Mouse (Mus musculus) olfactory bulb, adult 2 months (tissue): ENCODE data around the gene Ercc2. TPM values are rescaled to one million over a fixed set of nuclear protein-coding genes. Genes with fewer than 3 reads are reported as not detected.
A peak's percentile ranks its signal among the peaks of the same experiment; 100 is the strongest.

Source experiments
- H3K27ac ChIP-seq: fragments of 200-500 bp; 2 replicates; pipeline ENCODE4 v1.5.1; 2012; ENCODE audit warnings: low read depth, low read length; ENCODE audit not compliant: insufficient read depth
- H3K4me1 ChIP-seq: fragments of 200-500 bp; 2 replicates; pipeline ENCODE4 v1.6.1; 2012; ENCODE audit warnings: low read length; ENCODE audit not compliant: control insufficient read depth, insufficient read depth
- H3K4me3 ChIP-seq: fragments of 200-500 bp; 2 replicates; pipeline ENCODE4 v1.5.1; 2012; ENCODE audit warnings: mild to moderate bottlenecking, low read depth, low read length, moderate library complexity; ENCODE audit not compliant: insufficient read depth
- CTCF ChIP-seq: fragments of 200-500 bp; IDR thresholded peaks from 2 replicates; pipeline ENCODE4 v1.5.1; 2012; ENCODE audit warnings: low read depth, mild to moderate bottlenecking, low read length, moderate library complexity; ENCODE audit not compliant: insufficient read depth
- POLR2A ChIP-seq: fragments of 200-500 bp; IDR thresholded peaks from 2 replicates; pipeline ENCODE4 v1.6.1; 2012; ENCODE audit warnings: mild to moderate bottlenecking, low read depth, low read length, moderate library complexity; ENCODE audit not compliant: insufficient read depth
- WGBS: fragments of 180-500 bp; shearing (Covaris S2); methylation state at CpG from one replicate; pipeline ENCODE4 v1.1.7; 2018; 5-methylcytosine and 5-hydroxymethylcytosine counted together
- polyA plus RNA-seq: library from polyadenylated mRNA; stranded (reverse); fragments of >200 nt; gene quantifications from 2 replicates; pipeline ENCODE4 v1.2.4, GENCODE M21; 2012; ENCODE audit warnings: low replicate concordance; ENCODE audit not compliant: missing spikeins, insufficient read depth, insufficient read length

Gene Ercc2
- polyA plus RNA-seq, result not detected in 2 replicates

DNA sequence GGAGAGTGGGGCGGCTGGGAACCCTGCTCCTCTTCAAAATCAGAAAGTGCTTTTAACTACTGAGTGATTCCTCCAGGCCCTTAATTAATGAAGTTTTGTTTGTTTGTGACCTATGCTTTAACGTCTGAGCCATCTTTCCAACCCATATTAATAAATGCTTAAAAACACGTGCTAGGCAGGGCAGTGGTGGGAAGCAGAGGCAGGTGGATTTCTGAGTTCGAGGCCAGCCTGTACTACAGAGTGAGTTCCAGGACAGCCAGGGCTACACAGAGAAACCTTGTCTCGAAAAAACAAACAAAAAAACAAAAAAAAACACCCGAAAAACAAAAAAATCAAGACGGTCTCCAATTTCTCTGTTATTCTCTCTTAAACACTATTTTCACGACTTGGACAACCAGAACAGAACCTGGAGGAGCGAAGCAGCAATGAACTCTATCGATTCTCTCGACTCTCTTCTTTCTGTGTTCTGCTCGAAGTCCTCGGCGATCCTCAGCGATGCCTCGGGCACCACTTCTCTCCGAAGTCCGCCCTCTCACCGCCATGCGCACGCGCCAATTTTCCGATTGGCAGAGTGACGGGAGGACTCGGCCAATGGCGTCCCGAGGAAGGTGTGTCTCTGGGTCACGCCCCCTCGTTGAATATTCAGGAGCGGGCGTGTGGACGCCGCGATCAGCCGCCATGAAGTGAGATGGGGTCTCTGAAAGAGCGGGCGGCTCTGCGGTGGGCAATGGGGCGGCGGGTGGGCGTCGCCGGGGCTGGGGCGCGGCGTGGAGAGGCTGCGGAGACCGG lies at the start of gene Ercc2:
Ercc2 (plus strand) TSS at position 634 of the 789 bp plus-strand sequence.
- H3K4me3 ChIP-seq, result peak within 1 kb of the TSS; percentile 94
- peaks cover 8% of the 10 kb centered on the region for H3K4me1 ChIP-seq
- 6% methylated on average over 44 of the region's 48 CpGs for WGBS
- H3K27ac ChIP-seq, result no peak within 1 kb of the TSS
- peak; percentile 50; the same call in 1 of the 2 replicates for TF ChIP-seq POLR2A
- TF ChIP-seq CTCF, result no peak

DNA sequence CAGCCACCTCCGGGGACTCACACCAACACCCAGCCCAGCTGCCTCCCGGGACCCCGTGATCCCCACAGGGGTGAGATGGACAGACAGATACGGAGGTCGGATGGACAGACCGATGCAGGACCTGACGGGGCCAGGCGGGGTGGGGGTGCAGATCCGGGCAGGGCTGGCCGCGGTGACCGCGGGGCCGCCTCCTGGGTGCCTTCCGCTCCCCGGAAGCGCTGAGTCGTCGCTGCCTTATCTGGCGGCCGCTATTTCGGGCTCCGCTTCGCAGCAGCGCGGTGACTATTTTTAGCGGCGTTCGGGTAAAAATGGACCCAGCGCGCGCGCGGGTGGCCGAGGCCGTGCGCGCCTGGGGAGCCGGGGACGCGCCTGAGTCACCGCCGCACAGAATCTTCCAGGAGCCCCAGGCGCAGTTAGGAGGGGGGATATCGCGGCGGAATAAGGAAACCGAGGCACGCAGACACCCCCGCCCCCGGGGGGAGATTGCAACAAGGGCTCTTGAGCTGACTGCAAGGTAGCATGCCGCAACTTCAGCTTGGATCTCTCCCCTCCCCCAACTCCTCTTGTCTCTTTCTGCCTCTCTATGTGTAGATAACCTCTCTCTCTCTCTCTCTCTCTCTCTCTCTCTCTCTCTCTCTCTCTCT lies 49.0 kb upstream of the Ercc2 start:
- H3K4me1 ChIP-seq, result peaks cover 19% of the 10 kb centered on the region
- TF ChIP-seq CTCF, result no peak
- TF ChIP-seq POLR2A, result peak; percentile 64
- under 1% methylated on average over 52 of the region's 52 CpGs for WGBS
- peak overlapping the region; percentile 98 for H3K27ac ChIP-seq
- H3K4me3 ChIP-seq, result peak overlapping the region; percentile 84

DNA sequence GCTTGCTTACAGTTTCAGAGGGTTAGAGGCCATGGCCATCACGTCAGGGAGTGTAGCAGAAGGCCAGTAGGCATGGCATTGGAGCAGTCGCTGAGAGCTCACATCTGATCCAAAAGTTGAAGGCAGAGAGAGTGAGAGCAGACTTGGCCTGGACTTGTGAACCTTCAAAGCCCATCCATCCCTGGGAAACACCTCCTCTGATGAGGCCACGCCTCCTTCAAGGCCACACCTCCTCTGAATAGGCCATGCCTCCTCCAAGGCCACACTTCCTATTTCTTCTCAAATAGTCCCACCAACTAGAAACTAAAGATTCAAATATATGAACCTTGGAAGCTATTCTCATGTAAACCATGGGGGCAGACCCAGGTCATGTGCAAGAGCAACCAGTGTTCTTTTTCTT lies 46.2 kb upstream of the Ercc2 start:
- H3K27ac ChIP-seq, result no peak overlapping the region
- TF ChIP-seq CTCF, result no peak
- no peak for TF ChIP-seq POLR2A
- WGBS, result 54% methylated on average over 3 of the region's 3 CpGs
- no peak overlapping the region for H3K4me3 ChIP-seq
- peaks cover 28% of the 10 kb centered on the region for H3K4me1 ChIP-seq

DNA sequence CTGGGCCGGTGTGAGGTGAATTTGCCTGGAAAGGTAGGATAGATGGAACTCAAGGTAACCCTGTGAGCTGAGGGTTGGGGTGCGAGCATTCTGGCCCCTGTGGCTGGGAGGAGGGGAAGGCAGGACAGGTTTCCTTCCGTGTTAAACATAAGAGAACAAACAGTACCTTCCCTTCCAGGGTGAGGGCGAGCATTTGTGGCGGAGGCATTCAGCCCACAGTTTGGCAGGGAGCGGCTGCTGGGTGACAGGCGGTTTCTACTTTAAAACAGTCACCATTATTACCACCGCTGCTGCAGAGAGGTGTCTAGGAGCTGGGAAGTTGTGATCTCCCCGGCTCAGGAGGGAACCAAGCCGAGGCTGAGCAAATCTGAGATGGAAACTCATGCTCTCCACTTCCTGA lies 44.7 kb upstream of the Ercc2 start:
- WGBS, result 56% methylated on average over 10 of the region's 10 CpGs
- Histone ChIP-seq H3K4me3 (no peak overlapping the region), H3K27ac (peak overlapping the region; percentile 62; the same call in 1 of the 2 replicates), H3K4me1 (peaks cover 34% of the 10 kb centered on the region)
- TF ChIP-seq POLR2A, result no peak
- no peak for TF ChIP-seq CTCF

DNA sequence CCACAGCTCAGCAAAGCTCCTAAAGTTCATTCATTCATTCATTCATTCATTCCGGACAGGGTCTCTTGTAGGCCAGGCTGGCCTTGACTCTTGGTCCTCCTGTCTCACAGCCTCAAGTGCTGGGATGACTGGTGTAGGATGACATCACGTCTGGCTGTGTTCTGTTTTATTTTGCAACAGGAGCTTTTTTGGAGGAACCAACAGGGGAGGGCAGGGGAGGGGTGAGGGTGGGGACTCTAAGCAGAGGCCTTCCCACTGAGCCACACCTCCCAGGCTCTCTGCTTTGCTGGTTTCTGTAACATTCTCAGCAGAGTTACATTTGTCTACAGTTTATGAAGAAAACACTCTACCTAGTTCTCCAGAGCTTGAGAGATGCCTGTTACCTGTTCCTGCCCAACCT lies 43.8 kb upstream of the Ercc2 start:
- H3K27ac ChIP-seq, result no peak overlapping the region
- H3K4me3 ChIP-seq, result no peak overlapping the region
- peaks cover 34% of the 10 kb centered on the region for H3K4me1 ChIP-seq
- WGBS, result 69% methylated on average over 2 of the region's 2 CpGs
- TF ChIP-seq CTCF, result no peak
- TF ChIP-seq POLR2A, result no peak

DNA sequence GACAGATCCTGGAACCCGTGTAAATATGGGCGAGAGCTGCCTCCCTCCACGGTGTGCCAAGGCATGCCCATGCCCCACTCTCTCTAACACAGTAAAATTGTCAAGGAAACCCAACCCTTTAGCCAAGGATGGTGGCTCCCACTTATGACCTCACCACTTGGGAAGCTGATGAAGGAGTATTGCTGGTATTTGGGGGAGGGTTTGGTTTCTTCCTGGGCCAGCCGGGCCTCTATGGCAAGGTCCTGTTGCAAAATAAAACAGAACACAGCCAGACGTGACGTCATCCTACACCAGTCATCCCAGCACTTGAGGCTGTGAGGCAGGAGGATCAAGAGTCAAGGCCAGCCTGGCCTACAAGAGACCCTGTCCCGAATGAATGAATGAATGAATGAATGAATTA lies 43.2 kb upstream of the Ercc2 start:
- Histone ChIP-seq H3K4me3 (no peak overlapping the region), H3K27ac (no peak overlapping the region), H3K4me1 (peaks cover 35% of the 10 kb centered on the region)
- TF ChIP-seq POLR2A (no peak), CTCF (no peak)
- WGBS, result 69% methylated on average over 7 of the region's 7 CpGs

DNA sequence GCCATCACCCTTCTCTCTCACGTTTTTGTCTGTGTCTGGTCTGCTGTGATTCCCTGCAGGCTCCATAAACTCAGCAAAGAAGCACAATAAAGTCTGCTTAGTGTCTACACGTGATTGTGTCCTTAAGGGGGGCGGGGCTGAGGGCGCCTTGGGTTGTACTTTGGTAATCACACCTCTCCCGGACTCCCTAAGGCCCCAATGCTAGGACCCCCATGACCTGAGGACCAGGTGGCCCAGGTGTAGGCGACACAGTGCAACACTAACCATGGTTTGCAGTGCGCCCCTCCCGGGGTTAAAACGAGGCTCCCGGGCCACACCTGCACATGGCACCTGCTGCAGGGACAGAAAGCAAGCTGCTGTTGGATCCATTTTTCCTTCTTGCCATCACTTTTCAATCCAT lies 40.6 kb upstream of the Ercc2 start:
- peaks cover 40% of the 10 kb centered on the region for H3K4me1 ChIP-seq
- H3K27ac ChIP-seq, result no peak overlapping the region
- no peak overlapping the region for H3K4me3 ChIP-seq
- 25% methylated on average over 10 of the region's 10 CpGs for WGBS
- TF ChIP-seq CTCF, result no peak
- no peak for TF ChIP-seq POLR2A

DNA sequence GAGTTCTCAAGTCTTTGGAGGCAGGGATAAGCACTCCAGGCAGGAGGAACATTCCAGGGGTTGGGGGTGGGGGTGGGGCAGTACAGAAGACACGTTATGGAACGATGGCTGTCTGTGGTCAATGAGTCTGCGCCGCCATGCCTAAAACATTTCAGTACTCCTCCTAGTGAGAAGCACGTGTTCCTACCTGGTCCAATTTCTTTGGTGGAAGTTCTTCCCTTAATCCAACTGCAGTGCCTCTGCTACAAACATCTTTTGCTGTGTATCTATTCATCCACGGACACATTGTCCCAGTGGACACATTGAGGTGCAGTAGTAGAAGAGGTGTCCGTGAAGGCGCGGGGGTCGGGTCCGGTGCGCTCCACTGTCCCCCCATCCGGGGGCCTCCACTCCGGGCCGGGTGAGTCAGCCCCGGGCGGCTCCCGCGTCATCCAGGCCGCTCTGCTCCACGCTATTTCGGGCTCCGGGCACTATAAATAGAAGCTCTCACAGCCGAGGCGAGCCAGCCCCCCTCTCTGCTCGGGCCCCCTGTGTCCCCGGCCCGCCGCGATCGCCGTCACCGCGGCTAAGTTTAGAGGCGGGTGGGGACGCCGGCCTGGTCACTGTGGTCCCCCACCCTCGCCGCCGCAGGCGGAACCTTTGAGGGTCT lies 39.9 kb upstream of the Ercc2 start:
- peak overlapping the region; percentile 57 for H3K4me3 ChIP-seq
- peak overlapping the region; percentile 61 for H3K27ac ChIP-seq
- WGBS, result under 1% methylated on average over 41 of the region's 41 CpGs
- peaks cover 39% of the 10 kb centered on the region for H3K4me1 ChIP-seq
- TF ChIP-seq POLR2A, result no peak

DNA sequence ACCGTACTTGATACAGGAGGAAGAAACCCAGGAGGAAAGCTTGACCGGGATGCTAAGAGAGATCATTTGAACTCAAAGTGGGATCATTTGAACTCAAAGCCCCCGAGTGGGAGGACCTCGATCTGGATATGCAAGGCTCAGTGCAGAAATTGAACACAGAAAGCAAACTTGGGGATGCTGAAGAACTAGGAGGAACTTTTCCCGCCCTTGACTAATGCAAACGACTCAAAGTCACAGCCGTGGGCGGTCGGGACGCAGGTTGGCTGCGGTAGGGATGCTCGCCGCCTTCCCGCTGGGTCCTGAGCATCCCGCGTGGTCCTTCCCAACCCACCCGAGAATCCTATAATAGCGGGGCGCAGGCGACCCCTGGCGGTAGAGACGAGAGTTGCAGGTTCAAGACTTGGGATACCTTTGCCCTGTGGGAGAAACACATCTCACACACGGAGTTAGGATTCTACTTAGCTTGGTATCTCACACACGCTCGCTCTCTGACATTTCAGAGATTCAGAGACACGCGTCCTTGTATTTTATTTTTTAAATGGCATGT lies 39.3 kb upstream of the Ercc2 start:
- Histone ChIP-seq H3K27ac (peak overlapping the region; percentile 61), H3K4me3 (peak overlapping the region; percentile 57), H3K4me1 (peaks cover 32% of the 10 kb centered on the region)
- under 1% methylated on average over 27 of the region's 27 CpGs for WGBS
- TF ChIP-seq CTCF (peak; percentile 96), POLR2A (no peak)
